Mouse (Mus musculus) left cerebral cortex, adult 9 months (tissue): Measurements from ENCODE around the gene Hbp1.

Experiments used
- DNase-seq, 2 experiments: peaks; one replicate each; pipeline ENCODE4 v3.0.0; 2022; ENCODE audit warnings: low spot score in 2 of 2

Gene Hbp1

DNA sequence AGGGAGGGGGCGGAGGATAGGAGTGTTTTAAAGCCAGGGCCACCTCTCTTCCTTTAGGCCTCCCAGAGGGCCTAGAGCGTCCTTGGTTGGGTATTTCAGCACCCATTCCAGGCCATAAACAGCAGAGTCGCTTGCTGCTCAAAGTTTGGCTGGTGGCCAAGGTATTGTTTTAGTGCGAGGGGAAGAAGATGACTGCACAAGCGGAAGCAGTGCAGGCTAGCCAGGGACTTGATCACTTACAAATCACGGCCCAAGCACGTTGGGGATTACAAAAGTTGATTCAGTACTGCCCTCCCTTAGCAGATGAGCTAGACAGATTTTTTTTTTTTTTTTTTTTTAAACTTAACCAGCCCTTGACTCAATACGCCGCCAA lies 310 bp upstream of the Hbp1 start:
- no peak for DNase-seq

DNA sequence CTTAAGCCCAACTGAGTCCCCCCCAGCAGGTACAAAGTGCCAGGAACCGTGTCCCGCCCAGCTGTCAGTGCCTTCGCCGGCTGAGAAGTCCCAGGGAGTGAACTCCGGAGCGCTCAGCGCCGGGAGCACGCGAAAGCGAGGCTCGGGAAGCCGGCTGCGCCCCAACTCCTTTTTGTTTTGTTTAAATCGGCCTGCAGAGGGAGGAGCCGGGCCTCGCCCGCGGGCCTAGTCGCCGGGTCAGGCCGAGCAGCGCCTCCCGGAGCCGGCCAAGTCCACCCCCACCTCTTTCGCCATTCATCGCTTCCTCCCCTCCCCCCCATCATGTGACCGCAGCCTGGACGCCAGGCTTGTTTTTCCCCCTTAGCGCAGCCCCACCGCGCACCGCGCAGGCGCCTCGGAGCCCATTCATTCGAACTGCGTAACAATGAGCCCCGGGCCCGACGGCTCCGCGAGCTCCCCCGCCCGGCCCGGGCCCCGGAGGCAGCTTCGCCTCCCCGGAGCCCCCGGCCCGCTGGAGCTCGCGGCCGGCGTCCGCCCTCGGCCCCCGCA lies 1.1 kb downstream of the Hbp1 start:
- DNase-seq: peak; percentile 59 to 88

DNA sequence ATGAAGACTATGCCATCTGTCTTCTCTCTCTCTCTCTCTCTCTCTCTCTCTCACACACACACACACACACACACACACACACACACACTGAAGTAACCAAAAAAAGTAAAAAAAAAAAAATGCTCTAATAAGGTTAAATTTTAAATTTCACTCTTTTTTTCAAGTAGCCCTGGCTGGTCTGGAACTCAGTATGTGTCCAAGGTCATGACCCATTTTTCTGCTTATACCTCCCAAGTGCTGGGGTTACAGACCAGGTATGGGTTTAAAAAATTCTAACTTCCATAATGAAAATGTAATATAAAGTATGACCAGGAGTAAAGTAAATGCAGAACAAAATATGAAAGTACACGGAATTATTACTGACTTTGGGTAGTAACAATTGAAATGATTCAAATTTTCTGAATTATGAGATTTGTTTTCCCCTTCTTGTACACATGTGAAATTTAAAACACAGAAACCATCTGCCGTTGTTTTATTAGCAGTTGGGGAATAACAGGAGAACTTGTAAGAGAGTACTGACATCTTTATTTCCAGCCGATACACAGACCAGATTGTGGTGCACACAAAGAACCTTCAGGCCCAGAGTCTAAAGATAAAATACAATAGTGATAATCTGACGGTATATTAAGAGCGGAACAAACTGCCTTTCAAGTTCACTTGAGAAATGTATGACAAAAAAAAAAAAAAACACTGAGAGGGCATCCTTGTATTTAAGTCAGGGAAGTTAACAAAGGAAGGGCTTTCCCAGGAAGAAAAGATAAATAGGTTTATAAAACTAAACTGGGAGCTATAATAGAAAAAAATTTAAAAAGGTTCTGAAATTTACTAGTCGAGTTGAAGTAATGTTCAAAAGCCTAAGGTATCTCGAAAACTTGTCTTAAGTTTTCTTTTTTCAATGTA lies 2.0 kb downstream of the Hbp1 start:
- DNase-seq: no peak

DNA sequence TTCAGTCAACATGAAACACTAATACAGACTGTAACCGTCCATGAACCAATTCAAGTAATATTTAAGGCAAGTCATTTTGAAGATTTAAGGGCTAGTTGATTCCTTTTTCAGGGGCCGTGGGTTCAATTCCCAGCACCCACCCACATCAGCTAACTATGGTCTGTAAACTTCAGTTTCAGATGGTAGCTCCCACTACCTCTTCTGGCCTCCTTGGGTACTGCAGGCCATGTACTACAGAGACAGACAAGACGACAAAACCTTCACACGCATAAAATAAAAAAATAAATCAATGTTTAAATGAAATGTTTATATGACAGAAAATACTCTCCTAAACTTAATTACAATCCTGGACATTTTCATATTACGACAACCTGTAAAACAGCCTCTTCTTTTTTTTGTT lies 2.9 kb downstream of the Hbp1 start:
- DNase-seq: no peak

DNA sequence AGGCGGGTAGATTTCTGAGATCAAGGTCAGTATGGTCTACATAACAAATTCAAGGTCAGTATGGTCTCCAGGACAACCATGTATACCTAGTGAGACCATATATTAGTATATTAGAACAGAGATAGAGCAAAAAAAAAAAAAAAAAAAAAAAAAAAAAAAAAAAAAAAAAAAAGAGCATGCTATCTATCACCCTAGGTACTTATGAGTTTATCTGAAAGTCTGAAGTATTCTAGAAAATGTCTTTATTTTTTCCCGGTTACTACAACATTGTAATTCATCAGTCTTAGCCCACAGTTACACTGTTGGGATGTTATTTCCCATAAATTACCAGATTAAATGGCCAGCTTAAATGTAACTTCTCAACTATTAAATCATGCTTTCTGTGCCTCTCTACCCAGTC lies 5.9 kb downstream of the Hbp1 start:
- no peak for DNase-seq

DNA sequence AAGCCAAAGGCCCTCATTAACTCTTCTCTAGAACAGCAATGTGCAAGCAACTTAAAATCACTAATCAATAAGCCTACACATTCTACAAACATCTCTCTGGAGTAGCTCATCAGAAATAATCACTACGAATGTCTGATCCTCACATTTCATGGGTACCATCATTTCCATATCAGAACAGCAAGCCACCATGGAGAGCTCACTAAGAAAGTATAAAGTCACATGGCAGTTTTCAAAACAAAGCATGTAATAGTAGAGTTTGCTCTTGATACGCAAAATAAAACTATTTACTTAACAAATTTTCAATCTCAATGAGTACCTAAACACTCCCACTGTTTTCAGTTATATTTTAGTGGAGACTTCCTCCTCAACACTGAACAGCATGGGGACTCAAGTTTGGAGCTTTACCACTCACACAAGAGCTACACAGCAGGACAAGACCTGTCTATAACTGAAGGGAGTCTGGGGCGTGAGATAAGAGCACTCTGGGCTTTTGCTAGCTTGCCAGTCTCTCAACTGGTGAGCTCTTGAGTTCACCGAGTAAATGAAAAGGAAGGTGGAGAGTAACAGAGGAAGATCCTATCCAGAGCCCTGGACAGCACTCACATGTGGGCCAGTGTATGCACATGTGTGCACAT lies 7.2 kb downstream of the Hbp1 start:
- no peak for DNase-seq

DNA sequence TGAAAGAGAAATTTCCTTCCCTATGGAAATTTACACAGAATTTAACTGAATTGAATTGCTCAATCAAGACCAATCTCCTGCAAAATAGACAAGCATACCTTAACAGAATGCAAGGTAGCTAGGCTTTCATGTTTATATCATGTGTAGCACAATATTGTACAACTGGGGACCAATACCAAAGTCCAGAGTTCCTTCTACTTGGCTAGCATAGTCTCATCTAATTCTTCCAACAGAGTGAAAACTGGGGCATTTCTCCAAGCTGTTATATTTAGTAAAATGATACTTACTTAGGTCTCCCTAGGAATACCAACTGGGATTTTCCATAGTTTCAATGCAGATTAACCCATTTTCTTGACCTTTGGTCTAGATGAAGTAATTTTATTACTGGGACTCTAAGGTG lies 11.3 kb downstream of the Hbp1 start:
- no peak for DNase-seq

DNA sequence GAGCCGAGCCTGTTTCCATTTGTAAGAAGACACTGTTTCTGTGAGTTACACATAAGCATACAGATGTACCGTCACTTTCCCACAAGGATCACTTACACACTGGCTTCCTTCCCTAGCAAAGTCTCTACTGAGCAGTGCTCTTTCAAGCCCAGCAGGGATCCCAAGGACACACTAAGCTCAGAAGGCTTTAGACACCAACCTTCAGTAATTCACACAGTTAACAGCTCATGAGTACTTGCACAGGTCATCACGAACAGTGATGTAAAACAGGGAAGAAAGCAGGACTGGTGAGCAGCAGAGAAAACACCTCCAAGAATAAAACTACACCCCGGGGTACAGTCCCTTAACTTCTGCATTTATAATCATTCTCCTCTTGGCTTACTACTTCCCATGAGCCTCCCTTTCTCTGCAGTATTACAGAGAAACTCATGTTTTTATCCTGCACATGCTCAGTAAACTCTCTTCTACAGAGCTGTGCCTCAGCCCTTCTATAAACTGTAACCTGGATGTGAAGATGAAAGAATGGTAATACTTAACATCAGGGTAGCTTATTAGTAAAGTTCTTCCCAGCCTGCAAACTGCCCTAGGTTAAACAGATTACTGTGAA lies 11.8 kb downstream of the Hbp1 start:
- no peak for DNase-seq

DNA sequence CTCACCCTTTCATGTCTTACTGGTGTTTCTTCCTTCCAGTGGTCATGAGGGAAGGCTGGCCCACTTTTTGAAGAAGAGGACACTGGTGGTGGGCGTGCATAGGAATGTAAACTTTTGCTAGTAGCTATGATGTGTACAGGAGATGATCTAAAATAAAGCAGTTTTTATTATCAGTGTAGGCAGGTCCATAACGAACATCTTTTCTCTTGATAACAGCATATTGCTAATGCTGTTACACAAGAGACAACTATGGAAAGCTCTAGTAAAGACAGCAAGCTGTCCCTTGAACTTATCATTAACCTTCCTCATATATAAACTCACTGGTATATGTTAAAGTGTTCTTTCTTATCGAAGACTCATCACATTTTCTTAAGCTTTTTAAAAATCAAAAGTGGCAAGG lies 12.7 kb downstream of the Hbp1 start:
- no peak for DNase-seq

DNA sequence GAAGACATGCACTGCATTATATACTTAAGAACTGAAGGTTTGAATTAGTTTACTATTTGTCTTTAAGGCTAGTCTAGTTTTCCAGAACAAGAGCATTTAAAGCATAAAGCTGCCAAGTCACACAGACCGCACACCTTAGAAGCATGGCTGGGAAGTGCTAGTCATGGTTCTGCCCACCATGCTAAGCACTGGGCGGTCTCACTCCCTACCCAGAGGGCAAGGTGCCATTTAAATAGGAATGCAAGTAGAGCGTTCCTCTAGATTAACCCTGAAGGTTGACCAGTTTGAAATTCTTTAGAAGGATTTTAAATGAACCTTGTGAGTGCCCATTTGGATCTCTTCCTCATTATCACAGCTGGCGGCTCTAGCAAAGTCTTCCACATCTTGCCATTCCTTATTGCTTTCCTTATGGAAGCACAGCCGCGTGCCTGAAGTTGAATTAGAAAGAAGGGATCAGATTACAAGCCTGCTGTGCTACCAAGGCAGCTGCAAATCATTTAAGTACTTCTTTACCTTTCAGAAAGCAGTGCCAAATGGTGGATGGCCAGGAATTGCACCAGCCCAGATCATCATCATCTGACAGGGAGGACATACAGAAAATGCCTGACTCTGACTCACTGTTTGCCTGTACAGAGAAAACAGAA lies 13.6 kb downstream of the Hbp1 start:
- DNase-seq: no peak

DNA sequence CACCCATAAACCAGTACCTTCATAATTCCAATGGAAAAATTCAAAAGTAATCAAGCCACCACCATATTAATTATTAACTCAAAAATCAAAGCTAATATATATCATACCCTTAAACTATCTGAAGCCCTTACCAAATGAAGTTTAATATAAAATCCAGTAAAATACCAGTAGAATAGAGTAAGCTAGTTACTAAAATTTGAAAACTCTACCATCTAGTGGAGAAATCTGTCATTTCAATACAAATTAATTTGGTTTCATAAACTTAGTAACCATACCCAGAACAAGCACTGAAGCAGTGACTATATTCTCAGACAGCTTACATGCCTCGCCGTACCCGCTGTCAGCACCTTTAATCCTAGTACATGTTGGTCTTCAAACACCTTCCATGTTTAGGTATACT lies 18.5 kb downstream of the Hbp1 start:
- no peak for DNase-seq

DNA sequence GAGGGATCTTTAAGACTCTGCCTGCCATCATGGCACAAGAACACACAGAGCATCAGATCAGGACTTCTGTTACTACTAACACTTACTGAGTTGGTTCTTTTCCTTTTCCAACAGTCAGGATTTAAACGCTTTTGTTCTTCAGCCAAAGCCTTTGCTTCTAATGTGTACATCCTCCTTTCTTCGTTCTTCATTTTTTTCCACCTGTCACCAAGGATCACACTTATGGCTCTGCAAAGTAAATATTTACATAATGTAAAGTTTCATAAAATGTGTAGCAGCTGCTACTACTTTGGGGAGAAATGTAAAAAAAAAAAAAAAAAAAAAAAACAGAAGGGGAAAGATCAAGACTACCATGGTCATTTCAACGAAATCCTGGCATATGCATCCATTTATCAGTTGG lies 21.8 kb downstream of the Hbp1 start:
- no peak for DNase-seq

DNA sequence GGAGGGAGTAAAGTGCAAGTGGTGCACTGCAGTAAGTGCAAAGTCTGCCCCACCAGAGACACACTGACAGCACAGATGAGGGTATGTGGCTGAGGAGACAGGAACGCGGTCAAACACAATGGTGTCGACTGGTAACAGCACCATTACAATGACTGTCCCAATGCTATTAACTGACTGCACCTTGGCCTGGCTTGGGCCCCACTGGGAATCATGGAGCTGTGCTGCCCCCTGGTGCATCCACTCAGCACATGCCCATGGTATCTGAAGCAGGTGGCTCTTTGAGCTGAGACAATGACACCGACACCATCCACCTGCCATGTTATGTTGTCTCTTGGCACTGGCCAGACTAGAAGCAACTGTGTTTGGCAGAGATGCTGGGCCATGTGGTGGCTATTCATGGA lies 23.7 kb downstream of the Hbp1 start:
- peak in 1 of 2 experiments; percentile 79 for DNase-seq

DNA sequence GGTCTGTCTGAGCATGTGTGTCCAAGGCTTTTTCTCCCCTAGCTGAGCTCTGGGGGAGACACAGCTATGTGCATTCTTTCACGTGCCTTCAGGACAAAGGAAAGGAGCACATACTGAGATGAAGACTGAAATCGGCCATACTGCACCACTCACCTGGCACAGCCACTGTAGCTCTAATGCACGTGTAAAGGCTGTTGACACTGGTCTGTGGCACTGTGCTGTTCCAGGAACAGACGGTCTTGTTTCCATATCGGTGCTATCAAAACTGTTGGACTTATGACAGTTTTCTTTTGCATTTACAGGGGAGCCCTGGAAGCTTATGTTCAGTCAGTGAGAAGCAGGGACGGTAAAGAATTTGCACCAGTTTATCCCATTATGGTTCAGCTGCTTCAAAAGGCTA lies 25.0 kb downstream of the Hbp1 start:
- no peak for DNase-seq

DNA sequence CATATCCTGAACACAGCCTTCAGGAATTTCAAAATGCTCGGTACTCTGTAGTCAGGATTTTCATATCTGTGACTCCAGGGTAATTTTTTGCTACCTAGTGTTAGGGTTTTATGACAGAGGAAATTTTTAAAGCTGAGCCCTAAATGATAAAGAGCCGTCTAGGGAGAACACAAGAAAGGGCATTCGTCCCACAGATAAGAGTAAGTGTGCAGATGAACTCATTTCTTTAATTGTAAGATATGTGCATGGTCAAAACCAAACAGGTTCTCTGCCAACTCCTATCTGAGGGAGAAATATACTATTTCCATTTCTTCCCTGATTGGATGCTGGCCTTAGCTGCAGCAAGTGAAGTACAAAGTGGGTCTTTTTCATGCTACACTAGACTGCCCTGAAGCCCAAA lies 26.2 kb downstream of the Hbp1 start:
- no peak for DNase-seq

DNA sequence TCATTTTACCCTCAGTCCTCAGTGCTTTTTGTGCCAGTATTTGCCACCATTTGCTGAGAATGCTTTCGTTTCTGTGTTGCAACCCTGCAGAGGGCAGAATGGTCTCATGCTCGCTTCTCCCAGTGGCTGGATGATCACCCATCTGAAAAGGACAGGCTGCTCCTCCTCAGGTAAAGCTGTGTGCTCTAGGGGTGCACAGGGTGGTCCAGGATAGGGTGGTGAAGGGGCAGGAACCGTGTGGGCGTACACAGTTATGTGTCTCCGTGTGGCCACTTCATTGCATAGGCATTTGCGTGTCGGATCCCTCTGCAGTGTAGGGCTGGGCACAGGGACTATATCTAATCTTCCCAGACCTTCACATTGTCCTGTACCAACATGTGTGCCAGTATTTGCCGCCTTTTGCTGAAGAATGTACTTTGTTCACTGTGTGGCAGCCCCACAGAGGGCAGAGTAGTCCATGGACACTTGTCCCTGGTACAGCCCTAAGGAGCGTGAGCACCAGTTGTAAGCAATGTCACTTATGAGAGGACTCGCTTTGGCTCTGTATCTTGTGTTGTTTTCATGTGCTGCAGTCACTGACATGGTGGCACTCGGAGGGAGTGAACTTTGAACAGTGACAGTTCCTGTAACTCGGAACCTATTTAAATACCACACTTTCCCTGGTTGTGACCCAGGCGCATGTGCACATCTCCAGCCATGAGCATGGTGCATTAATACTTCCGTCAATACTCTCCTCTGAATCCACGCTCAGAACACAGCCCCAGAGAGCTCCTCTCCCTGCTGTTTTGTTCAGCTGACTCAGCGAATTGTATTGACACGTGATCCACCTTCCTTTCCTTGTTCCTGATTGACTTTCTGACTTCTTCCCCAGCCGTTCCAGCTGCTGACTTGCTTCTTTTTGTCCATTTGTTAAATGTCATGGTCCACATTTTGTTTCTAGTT lies 29.6 kb downstream of the Hbp1 start:
- no peak for DNase-seq

DNA sequence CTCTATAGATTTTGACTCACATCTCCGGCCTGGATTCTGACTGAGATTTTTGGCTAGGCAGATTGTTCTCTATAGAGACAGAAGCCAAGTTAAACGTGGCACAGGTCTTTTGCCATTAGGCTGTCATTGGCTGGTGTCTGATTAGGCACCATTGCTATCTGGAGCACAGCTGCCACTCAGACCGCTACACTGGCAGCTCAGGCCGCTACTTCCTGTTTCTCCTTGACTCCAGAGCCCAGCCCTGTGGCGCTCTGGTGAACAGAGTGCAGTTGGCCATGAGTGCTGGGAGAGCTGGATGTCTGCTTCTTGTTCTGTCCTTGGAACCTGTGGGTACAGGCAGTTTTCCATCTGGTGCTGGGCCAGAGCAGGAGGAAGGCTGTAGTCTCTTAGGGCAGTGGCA lies 33.1 kb downstream of the Hbp1 start:
- no peak for DNase-seq

DNA sequence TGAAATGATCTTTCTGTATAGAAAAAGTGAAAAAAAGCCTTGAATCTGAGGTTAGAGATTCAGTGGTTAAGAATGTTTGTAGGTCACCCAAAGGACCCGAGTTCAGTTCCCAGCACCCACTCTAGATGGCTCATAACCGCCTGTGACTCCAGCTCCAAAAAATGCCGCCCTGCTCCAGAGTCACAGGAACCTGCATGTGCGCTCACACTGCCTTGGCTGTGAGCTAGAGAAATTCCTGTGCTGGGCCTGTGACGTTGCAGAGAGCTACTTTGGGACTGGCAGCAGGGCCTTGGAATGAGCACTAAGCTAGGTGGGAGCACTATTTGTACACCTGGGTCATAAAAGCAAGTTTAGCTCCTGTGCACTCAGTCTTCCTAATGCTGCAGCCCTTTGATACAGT lies 33.6 kb downstream of the Hbp1 start:
- no peak for DNase-seq

DNA sequence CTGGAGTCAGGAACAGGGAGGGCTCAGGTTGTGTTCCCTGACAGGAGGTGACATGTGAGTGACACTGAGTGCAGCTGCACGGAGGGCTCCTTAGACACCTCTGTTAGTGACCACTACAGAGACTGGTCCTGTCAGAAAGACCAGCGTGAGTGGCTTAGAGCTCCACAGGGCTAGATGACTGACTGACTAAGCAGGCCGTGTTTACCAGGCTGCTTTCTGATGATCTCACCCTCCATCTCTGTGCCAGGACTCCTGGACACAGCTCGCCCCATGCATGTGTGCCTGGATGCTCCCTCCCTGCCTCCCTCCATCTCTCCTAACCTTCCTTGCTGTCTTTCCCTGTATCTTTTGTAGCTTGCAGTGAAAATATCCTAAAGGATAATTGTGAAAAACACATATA lies 36.7 kb downstream of the Hbp1 start:
- no peak for DNase-seq

DNA sequence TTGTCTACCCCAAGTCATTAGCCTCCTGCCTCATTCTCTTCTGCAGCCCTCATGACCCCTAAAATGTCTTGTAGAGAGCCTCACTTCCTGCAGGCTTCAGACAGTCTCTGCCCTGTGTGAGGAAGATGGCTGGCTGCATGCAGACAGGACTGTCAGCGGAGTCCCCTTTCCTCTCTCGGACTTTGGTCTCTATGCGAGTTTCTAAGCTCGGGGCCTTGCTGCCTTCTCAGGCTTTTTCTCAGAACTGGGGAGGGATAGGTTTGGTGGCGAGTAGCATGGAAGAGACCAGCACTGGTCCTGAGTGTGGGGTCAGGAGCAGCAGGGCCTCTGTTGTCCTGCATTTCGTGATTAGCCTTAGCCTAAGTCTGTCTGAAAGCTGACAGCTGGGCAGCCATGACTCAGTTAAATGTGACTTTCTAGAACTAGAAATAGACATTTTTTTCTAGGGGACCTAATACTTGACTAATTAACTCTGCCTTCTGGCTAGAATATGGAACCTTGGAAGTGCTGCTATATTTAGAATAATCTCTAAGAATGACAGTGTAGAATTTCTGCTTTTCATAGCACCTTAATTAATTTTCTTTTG lies 37.3 kb downstream of the Hbp1 start:
- DNase-seq: no peak

DNA sequence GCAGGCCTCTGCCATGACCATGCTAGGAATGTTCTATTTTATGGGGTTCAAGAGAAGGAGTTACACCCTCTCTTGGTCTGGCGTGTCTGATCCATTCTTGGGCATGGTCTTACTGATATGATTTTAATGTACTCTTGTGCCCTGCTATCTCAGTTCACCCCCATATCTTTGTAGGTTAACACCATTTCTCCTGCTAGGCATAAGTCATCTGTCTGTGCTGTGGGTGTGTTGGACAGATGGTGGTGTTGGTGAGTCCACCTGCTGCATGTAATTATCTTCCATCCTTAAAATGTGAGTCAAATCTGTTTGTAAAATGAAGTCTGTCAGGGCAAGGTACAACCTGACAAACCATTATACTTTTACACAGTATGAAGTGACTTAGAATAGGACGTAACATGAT lies 42.9 kb downstream of the Hbp1 start:
- DNase-seq: no peak
